Mouse (Mus musculus) layer of hippocampus, postnatal 36 days (tissue): ENCODE measurements around the gene Rfxank. TPM values are rescaled to one million over a fixed set of nuclear protein-coding genes. Genes with fewer than 3 reads are reported as not detected.

Experiments
- DNase-seq, 2 experiments: peaks; one replicate each; pipeline ENCODE4 v3.0.0; 2022
- total RNA-seq, 2 experiments: library from RNA; stranded (reverse); gene quantifications; 2 replicates each; pipeline ENCODE4 v1.2.3; 2021

Gene Rfxank
- total RNA-seq, 2 experiments from 2014 or later: 14.0 to 15.3 TPM

GRCm38 (mm10) chr8:70147678-70148607 lies 9.0 kb upstream of the Rfxank start:
- no peak for DNase-seq

GRCm38 (mm10) chr8:70139981-70140380 lies 1.0 kb upstream of the Rfxank start:
- DNase-seq: no peak

GRCm38 (mm10) chr8:70137890-70138289 lies 1.1 kb downstream of the Rfxank start:
- no peak for DNase-seq

- DNase-seq: no peak
Observed at GRCm38 (mm10) chr8:70136591-70136990, 2.4 kb downstream of the Rfxank start.

GRCm38 (mm10) chr8:70134931-70135330 lies 4.0 kb downstream of the Rfxank start:
- no peak for DNase-seq

GRCm38 (mm10) chr8:70134086-70134485 lies 4.9 kb downstream of the Rfxank start:
- no peak for DNase-seq

GRCm38 (mm10) chr8:70131166-70131883 lies 7.6 kb downstream of the Rfxank start, which contains the start of gene Nr2c2ap:
Nr2c2ap (plus strand) TSS chr8:70131333.
- DNase-seq: peak; percentile 72 to 80

GRCm38 (mm10) chr8:70130066-70130465 lies 8.9 kb downstream of the Rfxank start:
- DNase-seq: no peak

GRCm38 (mm10) chr8:70129309-70129952 lies 9.5 kb downstream of the Rfxank start:
- DNase-seq: peak; percentile 82 to 83

GRCm38 (mm10) chr8:70128435-70128834 lies 10.5 kb downstream of the Rfxank start:
- peak; percentile 72 to 76 for DNase-seq

- DNase-seq: no peak
Observed at GRCm38 (mm10) chr8:70124992-70125391, 14.0 kb downstream of the Rfxank start.

- DNase-seq: no peak
Observed at GRCm38 (mm10) chr8:70122863-70123262, 16.1 kb downstream of the Rfxank start.

GRCm38 (mm10) chr8:70120667-70121066 lies 18.3 kb downstream of the Rfxank start, which contains the start of gene Ncan:
Ncan (minus strand) TSS chr8:70120873.
- DNase-seq: peak; percentile 88

- peak; percentile 54 to 62 for DNase-seq
Observed at GRCm38 (mm10) chr8:70118726-70119700, 19.9 kb downstream of the Rfxank start.

GRCm38 (mm10) chr8:70117611-70118010 lies 21.3 kb downstream of the Rfxank start:
- no peak for DNase-seq

GRCm38 (mm10) chr8:70114892-70115291 lies 24.1 kb downstream of the Rfxank start:
- DNase-seq: no peak

GRCm38 (mm10) chr8:70114488-70114887 lies 24.5 kb downstream of the Rfxank start:
- DNase-seq: no peak

- DNase-seq: no peak
Observed at GRCm38 (mm10) chr8:70112401-70113016, 26.4 kb downstream of the Rfxank start.

- no peak for DNase-seq
Observed at GRCm38 (mm10) chr8:70111192-70111795, 27.7 kb downstream of the Rfxank start.

GRCm38 (mm10) chr8:70110451-70110850 lies 28.5 kb downstream of the Rfxank start:
- no peak for DNase-seq

- no peak for DNase-seq
Observed at GRCm38 (mm10) chr8:70104922-70105321, 34.0 kb downstream of the Rfxank start.
